Mouse (Mus musculus): Measurements from ENCODE around the gene Slc25a22.
A peak's percentile ranks its signal among the peaks of the same experiment; 100 is the strongest.
"Not testable (repeated sequence)": the region's sequence is repeated elsewhere in the genome, so short reads cannot be mapped to it uniquely, and the experiment has no call there.

Slc25a22 gene

GRCm38 (mm10) chr7:141457986-141458660 lies 20.4 kb upstream of the Slc25a22 start:
- DNase-seq (ENCODE audit: low read depth, low spot score), result no peak

GRCm38 (mm10) chr7:141457236-141457635 lies 19.5 kb upstream of the Slc25a22 start:
- no peak for DNase-seq (ENCODE audit: low read depth, low spot score)

- DNase-seq (ENCODE audit: low read depth, low spot score), result no peak
Measured at GRCm38 (mm10) chr7:141456739-141457138, 19.0 kb upstream of the Slc25a22 start.

GRCm38 (mm10) chr7:141455610-141456314 lies 18.1 kb upstream of the Slc25a22 start:
- DNase-seq (ENCODE audit: low read depth, low spot score), result no peak

GRCm38 (mm10) chr7:141454967-141455551 lies 17.4 kb upstream of the Slc25a22 start, which contains the start of gene Pnpla2:
Gene Pnpla2, plus strand, starts transcription at chr7:141455198.
- peak; percentile 76 for DNase-seq (ENCODE audit: low read depth, low spot score)

- no peak for DNase-seq (ENCODE audit: low read depth, low spot score)
Measured at GRCm38 (mm10) chr7:141453636-141454035, 15.9 kb upstream of the Slc25a22 start.

GRCm38 (mm10) chr7:141451928-141452327 lies 14.2 kb upstream of the Slc25a22 start:
- no peak for DNase-seq (ENCODE audit: low read depth, low spot score)

GRCm38 (mm10) chr7:141447110-141447991 lies 9.7 kb upstream of the Slc25a22 start, which contains the start of gene Rplp2:
Gene Rplp2, plus strand, starts transcription at chr7:141447370.
- DNase-seq (ENCODE audit: low read depth, low spot score), result peak; percentile 84

- DNase-seq (ENCODE audit: low read depth, low spot score), result not testable (repeated sequence)
Measured at GRCm38 (mm10) chr7:141446374-141446773, 8.7 kb upstream of the Slc25a22 start.

GRCm38 (mm10) chr7:141443828-141444237 lies 6.1 kb upstream of the Slc25a22 start, which contains the start of gene Pidd1:
Gene Pidd1, minus strand, starts transcription at chr7:141444025.
- DNase-seq (ENCODE audit: low read depth, low spot score), result no peak

- DNase-seq (ENCODE audit: low read depth, low spot score), result no peak
Measured at GRCm38 (mm10) chr7:141443081-141443821, 5.6 kb upstream of the Slc25a22 start.

- DNase-seq (ENCODE audit: low read depth, low spot score), result no peak
Measured at GRCm38 (mm10) chr7:141442199-141442598, 4.5 kb upstream of the Slc25a22 start.

- no peak for DNase-seq (ENCODE audit: low read depth, low spot score)
Measured at GRCm38 (mm10) chr7:141441460-141441859, 3.8 kb upstream of the Slc25a22 start.

- DNase-seq (ENCODE audit: low read depth, low spot score), result no peak
Measured at GRCm38 (mm10) chr7:141440613-141441012, 2.9 kb upstream of the Slc25a22 start.

- DNase-seq (ENCODE audit: low read depth, low spot score), result no peak
Measured at GRCm38 (mm10) chr7:141439811-141440210, 2.1 kb upstream of the Slc25a22 start.

GRCm38 (mm10) chr7:141439140-141439679 lies 1.5 kb upstream of the Slc25a22 start:
- no peak for DNase-seq (ENCODE audit: low read depth, low spot score)

- no peak for DNase-seq (ENCODE audit: low read depth, low spot score)
Measured at GRCm38 (mm10) chr7:141438201-141438968, 693 bp upstream of the Slc25a22 start.

GRCm38 (mm10) chr7:141436523-141436892 lies 1.2 kb downstream of the Slc25a22 start:
- no peak for DNase-seq (ENCODE audit: low read depth, low spot score)

GRCm38 (mm10) chr7:141435856-141436522 lies 1.7 kb downstream of the Slc25a22 start:
- no peak for DNase-seq (ENCODE audit: low read depth, low spot score)
